Mouse (Mus musculus) thymus, adult 2 months (tissue): ENCODE measurements around the gene Hes2. TPM values are rescaled to one million over a fixed set of nuclear protein-coding genes. Genes with fewer than 3 reads are reported as not detected.

ENCODE experiments used
- DNase-seq: peaks from one replicate; pipeline ENCODE4 v3.0.0; 2021
- H3K27ac ChIP-seq: fragments of 200-500 bp; 2 replicates; pipeline ENCODE4 v1.5.1; 2012; ENCODE audit warnings: low read length, control low read depth; ENCODE audit not compliant: control insufficient read depth, insufficient read depth
- H3K27me3 ChIP-seq: fragments of 200-500 bp; 2 replicates; pipeline ENCODE4 v1.6.1; 2012; ENCODE audit warnings: mild to moderate bottlenecking, low read length, moderate library complexity, mixed read lengths; ENCODE audit not compliant: control insufficient read depth, insufficient read depth
- H3K36me3 ChIP-seq: fragments of 200-500 bp; 2 replicates; pipeline ENCODE4 v1.6.1; 2012; ENCODE audit warnings: mild to moderate bottlenecking, low read length, moderate library complexity; ENCODE audit not compliant: control insufficient read depth, insufficient read depth
- H3K4me1 ChIP-seq: fragments of 200-500 bp; replicated peaks from 2 replicates; pipeline ENCODE4 v1.6.1; 2012; ENCODE audit warnings: low read length; ENCODE audit not compliant: control insufficient read depth, insufficient read depth
- H3K4me3 ChIP-seq: fragments of 200-500 bp; 2 replicates; pipeline ENCODE4 v1.5.1; 2012; ENCODE audit warnings: mild to moderate bottlenecking, low read length, control low read depth, moderate library complexity; ENCODE audit not compliant: control insufficient read depth, insufficient read depth
- CTCF ChIP-seq: fragments of 200-500 bp; IDR thresholded peaks from 2 replicates; pipeline ENCODE4 v1.5.1; 2012; ENCODE audit warnings: mild to moderate bottlenecking, control low read depth, low read length, moderate library complexity, borderline replicate concordance; ENCODE audit not compliant: control insufficient read depth, poor library complexity, insufficient read depth; ENCODE audit errors: extremely low read depth
- POLR2A ChIP-seq: fragments of 200-500 bp; IDR thresholded peaks from 2 replicates; pipeline ENCODE4 v1.6.1; 2012; ENCODE audit warnings: mild to moderate bottlenecking, low read length, control low read depth, moderate library complexity; ENCODE audit not compliant: control insufficient read depth, poor library complexity, insufficient read depth; ENCODE audit errors: extremely low read depth
- WGBS: fragments of 180-500 bp; shearing (Covaris S2); methylation state at CpG from one replicate; pipeline ENCODE4 v1.1.7; 2018; 5-methylcytosine and 5-hydroxymethylcytosine counted together
- polyA plus RNA-seq: library from polyadenylated mRNA; depleted of rRNA; stranded (reverse); fragments of >200 nt; gene quantifications from 2 replicates; pipeline ENCODE4 v1.2.3, GENCODE M21; 2012; rRNA removed

The Hes2 gene
- polyA plus RNA-seq, 1 experiment = 0.07 TPM

DNA sequence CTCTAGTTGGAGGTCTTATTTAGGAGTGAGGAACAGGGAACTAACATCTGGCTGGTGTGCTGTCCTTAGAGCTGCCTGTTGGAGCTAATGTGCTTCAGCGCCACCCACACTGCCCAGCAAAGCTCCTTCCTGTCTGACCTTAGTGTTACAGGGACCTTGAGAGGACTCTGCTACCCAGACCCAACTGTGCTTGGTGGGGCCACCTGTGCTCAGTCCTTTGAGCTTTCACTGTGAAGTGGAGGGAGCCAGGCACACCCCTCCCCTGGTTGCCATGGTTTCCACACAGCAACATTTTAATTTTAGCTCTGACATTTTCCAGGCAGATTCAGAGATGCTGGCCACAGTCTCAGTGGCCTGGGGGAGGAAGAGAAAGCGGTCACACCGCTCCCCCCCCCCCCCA, 44.2 kb downstream of the Hes2 start:
- no peak overlapping the region; the same call in 1 of the 2 replicates for H3K27ac ChIP-seq
- no peaks in the 10 kb centered on the region for H3K36me3 ChIP-seq
- no peak overlapping the region for H3K4me3 ChIP-seq
- DNase-seq = no peak
- H3K4me1 ChIP-seq = peaks cover 38% of the 10 kb centered on the region
- TF ChIP-seq CTCF (no peak), POLR2A (no peak)
- 62% methylated on average over 3 of the region's 3 CpGs for WGBS
- no peaks in the 10 kb centered on the region for H3K27me3 ChIP-seq

DNA sequence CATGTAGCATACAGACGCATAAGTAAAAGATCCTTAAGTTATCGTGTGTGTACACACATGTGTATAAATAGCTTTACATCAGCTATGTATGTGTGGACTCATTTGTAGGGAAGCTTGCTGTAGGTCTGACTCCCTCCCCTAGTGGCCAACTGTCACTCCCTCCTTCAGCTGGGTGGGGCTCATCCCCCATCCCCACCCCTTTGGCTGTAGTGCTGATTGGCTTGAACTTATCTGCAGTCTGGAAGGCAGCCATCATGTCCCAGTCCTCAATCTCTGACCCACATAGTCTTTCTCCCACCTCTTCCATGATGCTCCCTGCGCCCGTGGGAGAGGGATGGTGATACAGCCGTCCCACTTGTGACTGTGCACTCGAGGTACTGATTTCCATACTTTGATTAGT, 46.0 kb downstream of the Hes2 start:
- H3K4me3 ChIP-seq = no peak overlapping the region
- H3K27ac ChIP-seq = no peak overlapping the region
- WGBS = 95% methylated on average over 6 of the region's 6 CpGs
- no peaks in the 10 kb centered on the region for H3K36me3 ChIP-seq
- no peak for DNase-seq
- H3K4me1 ChIP-seq = peaks cover 37% of the 10 kb centered on the region
- no peaks in the 10 kb centered on the region for H3K27me3 ChIP-seq
- TF ChIP-seq POLR2A = no peak
- TF ChIP-seq CTCF = no peak

DNA sequence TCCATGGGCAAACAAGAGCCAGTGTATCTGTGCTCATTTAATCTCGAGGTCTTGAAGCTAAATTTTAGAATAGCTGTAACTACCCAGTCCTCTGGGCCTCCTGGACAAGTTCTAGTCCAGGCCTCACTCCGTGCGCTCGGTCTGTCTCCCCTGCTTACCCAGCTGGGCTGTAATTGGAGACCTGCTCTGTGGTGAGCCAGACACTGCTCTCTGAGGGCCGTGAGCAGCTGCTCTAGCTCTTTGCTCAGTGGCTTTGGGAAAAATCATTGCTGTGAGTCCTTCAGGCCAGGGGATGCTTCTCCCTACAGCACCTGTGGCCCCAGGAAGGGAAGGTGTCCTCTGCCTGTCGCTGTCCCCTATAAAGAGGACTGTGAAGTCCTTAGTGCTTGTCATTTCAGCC, 47.5 kb downstream of the Hes2 start:
- Histone ChIP-seq H3K27me3 (no peaks in the 10 kb centered on the region), H3K27ac (no peak overlapping the region), H3K36me3 (no peaks in the 10 kb centered on the region), H3K4me3 (no peak overlapping the region), H3K4me1 (peaks cover 26% of the 10 kb centered on the region)
- TF ChIP-seq POLR2A (no peak), CTCF (no peak)
- no peak for DNase-seq
- WGBS = 90% methylated on average over 6 of the region's 6 CpGs

DNA sequence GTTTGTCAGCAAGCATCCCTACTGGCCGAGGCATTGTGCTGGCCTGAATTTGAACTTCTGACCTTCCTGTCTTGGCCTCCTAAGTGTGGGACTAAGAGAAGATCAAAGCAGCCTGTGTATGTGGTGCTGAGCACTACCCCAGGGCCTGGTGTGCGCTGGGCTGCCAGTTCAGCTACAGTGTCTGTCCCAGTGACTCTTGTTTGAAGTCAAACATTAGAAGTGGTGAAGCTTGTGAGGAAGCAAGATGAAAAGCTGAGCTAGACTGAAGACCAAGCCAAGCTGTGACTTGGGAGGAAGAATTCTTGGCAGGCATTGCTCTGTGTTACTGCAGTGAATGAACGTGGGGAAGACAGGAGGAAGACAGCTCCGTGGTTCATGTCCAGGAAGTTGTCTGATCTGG, 51.0 kb downstream of the Hes2 start:
- DNase-seq = no peak

More for the DNA sequence above, 51.0 kb downstream of the Hes2 start:
- TF ChIP-seq POLR2A (no peak), CTCF (no peak)
- 16% methylated on average over 4 of the region's 4 CpGs for WGBS
- no peak overlapping the region for H3K27ac ChIP-seq
- no peaks in the 10 kb centered on the region for H3K27me3 ChIP-seq
- no peak overlapping the region for H3K4me3 ChIP-seq
- H3K36me3 ChIP-seq = no peaks in the 10 kb centered on the region
- 0 out of 2 replicates have a peak, but pooled peaks cover 3% of the 10 kb centered on the region for H3K4me1 ChIP-seq

Other genes starting within 250 kb of the Hes2 start
- 61.4 and 67.0 TPM in 2 replicates for gene Dnajc11, start 225.2 kb upstream of the Hes2 start, polyA plus RNA-seq
- gene Thap3, start 169.9 kb upstream of the Hes2 start, polyA plus RNA-seq = 71.0 and 72.0 TPM in 2 replicates
- 9.6 and 11.4 TPM in 2 replicates for gene Phf13, start 162.6 kb upstream of the Hes2 start, polyA plus RNA-seq
- gene Klhl21, start 150.1 kb upstream of the Hes2 start, polyA plus RNA-seq = 33.8 and 41.5 TPM in 2 replicates
- 27.4 and 31.2 TPM in 2 replicates for gene Zbtb48, start 131.2 kb upstream of the Hes2 start, polyA plus RNA-seq
- 0.34 and 0.40 TPM in 2 replicates for gene Tas1r1, start 120.3 kb upstream of the Hes2 start, polyA plus RNA-seq
- 40.5 and 48.6 TPM in 2 replicates for gene Nol9, start 119.5 kb upstream of the Hes2 start, polyA plus RNA-seq
- 21.5 and 22.0 TPM in 2 replicates for gene Plekhg5, start 86.4 kb upstream of the Hes2 start, polyA plus RNA-seq
- gene Tnfrsf25, start 42.9 kb upstream of the Hes2 start, polyA plus RNA-seq = 19.9 and 20.6 TPM in 2 replicates
- 5.7 and 6.5 TPM in 2 replicates for gene Espn, start 6.5 kb upstream of the Hes2 start, polyA plus RNA-seq
- 56.6 and 80.8 TPM in 2 replicates for gene Acot7, start 19.3 kb downstream of the Hes2 start, polyA plus RNA-seq
- gene Gpr153, start 115.4 kb downstream of the Hes2 start, polyA plus RNA-seq = 5.3 and 5.5 TPM in 2 replicates
- 0.19 and 0.28 TPM in 2 replicates for gene Hes3, start 132.8 kb downstream of the Hes2 start, polyA plus RNA-seq
- 42.6 and 48.1 TPM in 2 replicates for gene Icmt, start 138.4 kb downstream of the Hes2 start, polyA plus RNA-seq
- 0.57 and 10.2 TPM in 2 replicates for gene Rnf207, start 160.1 kb downstream of the Hes2 start, polyA plus RNA-seq
- 43.8 and 60.3 TPM in 2 replicates for gene Rpl22, start 166.9 kb downstream of the Hes2 start, polyA plus RNA-seq
- 0.11 and 0.16 TPM in 2 replicates for gene Chd5, start 179.8 kb downstream of the Hes2 start, polyA plus RNA-seq